Mouse (Mus musculus): ENCODE results near the gene Rpl31. TPM values are rescaled to one million over a fixed set of nuclear protein-coding genes. Genes with fewer than 3 reads are reported as not detected.
A peak's percentile ranks its signal among the peaks of the same experiment; 100 is the strongest.

Gene Rpl31
- 417 and 442 TPM in 2 replicates for polyA plus RNA-seq (2015; fragmentation: Nextera tagmentation; extraction: Ambion mirVana)

- H3K4me2 ChIP-seq, result peak within 1 kb of the TSS; percentile 85
Measured at GRCm38 (mm10) chr1:39367601-39368266, at the start of gene Rpl31. Gene Rpl31 (plus strand): TSS chr1:39367842.

DNA sequence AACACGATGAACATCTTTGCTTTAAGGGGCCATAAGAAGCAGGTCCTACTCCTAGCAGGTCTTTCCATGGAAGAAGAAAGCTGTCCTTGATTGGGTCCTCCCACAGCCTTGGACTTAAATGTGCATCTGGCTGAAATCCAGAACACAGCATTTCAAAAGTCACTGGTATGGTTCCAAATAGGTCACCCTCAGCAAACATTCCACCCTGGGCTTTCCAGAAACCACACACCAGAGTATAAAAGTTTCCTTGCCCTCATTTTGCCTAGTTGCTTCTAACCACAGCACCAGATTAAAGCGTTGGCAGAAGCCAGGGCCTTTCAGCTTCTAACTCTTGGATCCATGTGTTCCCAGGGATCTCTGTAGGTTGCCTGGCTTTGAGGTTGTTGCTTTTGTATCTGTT, 49.7 kb upstream of the Rpl31 start:
- Histone ChIP-seq H3K9ac (no peak overlapping the region), H3K9me3 (replicated peaks) (no peaks in the 10 kb centered on the region), H3K27me3 (no peaks in the 10 kb centered on the region), H3K36me3 (no peaks in the 10 kb centered on the region), H3K27ac (no peak overlapping the region), H3K4me3 (replicated peaks) (no peak overlapping the region), H3K4me1 (replicated peaks) (no peaks in the 10 kb centered on the region), H3K4me2 (no peak overlapping the region)
- ATAC-seq (ENCODE audit: low read depth) (no peak), DNase-seq (no peak)
- 51% methylated on average over 2 of the region's 2 CpGs for WGBS (ENCODE audit: insufficient replicate concordance)

More at GRCm38 (mm10) chr1:39367601-39368266, at the start of gene Rpl31:
- peak within 1 kb of the TSS; percentile 95 for H3K4me3 ChIP-seq (replicated peaks)
- H3K27me3 ChIP-seq, result peaks cover 6% of the 10 kb centered on the region; the same call in 1 of the 2 replicates
- H3K4me1 ChIP-seq (replicated peaks), result peaks cover 25% of the 10 kb centered on the region
- H3K9me3 ChIP-seq (replicated peaks), result no peaks in the 10 kb centered on the region
- ATAC-seq (ENCODE audit: low read depth), result peak; percentile 98
- peak; percentile 87 for DNase-seq
- peak within 1 kb of the TSS; percentile 88 for H3K27ac ChIP-seq
- H3K36me3 ChIP-seq, result peaks cover 41% of the 10 kb centered on the region
- H3K9ac ChIP-seq, result peak within 1 kb of the TSS; percentile 96
- WGBS (ENCODE audit: insufficient replicate concordance), result 1% methylated on average over 58 of the region's 62 CpGs

- Histone ChIP-seq H3K4me3 (replicated peaks) (no peak overlapping the region), H3K36me3 (no peaks in the 10 kb centered on the region), H3K27me3 (no peaks in the 10 kb centered on the region), H3K9me3 (replicated peaks) (no peaks in the 10 kb centered on the region), H3K4me2 (no peak overlapping the region), H3K9ac (no peak overlapping the region), H3K4me1 (replicated peaks) (no peaks in the 10 kb centered on the region), H3K27ac (no peak overlapping the region)
- ATAC-seq (ENCODE audit: low read depth) (no peak), DNase-seq (no peak)
- WGBS (ENCODE audit: insufficient replicate concordance), result 71% methylated on average over 7 of the region's 7 CpGs
Measured at GRCm38 (mm10) chr1:39318870-39319269, 48.8 kb upstream of the Rpl31 start.

DNA sequence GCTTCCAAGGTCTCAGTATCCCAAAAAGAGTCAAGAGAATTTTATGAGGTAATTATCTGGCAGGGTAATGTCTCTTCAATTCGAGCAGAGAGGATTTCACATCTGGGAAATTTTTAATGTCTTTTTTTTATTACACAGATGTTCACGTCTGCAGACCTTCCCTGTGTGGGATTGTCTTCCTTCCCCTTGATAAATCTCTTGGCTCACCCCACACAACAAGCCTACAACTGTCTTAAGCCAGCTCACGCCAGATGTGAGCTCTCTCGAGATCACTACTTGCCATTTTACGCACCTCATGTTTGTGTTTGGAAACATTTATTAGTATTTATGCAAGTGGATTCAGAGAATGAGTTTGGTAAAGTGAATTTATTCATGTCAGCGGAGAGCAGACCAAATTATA, 45.7 kb upstream of the Rpl31 start:
- H3K4me1 ChIP-seq (replicated peaks), result no peaks in the 10 kb centered on the region
- H3K4me3 ChIP-seq (replicated peaks), result no peak overlapping the region
- no peaks in the 10 kb centered on the region for H3K36me3 ChIP-seq
- H3K4me2 ChIP-seq, result no peak overlapping the region
- no peak overlapping the region for H3K27ac ChIP-seq
- DNase-seq (no peak), ATAC-seq (ENCODE audit: low read depth) (no peak)
- no peaks in the 10 kb centered on the region for H3K27me3 ChIP-seq
- H3K9me3 ChIP-seq (replicated peaks), result no peaks in the 10 kb centered on the region
- 57% methylated on average over 6 of the region's 6 CpGs for WGBS (ENCODE audit: insufficient replicate concordance)
- no peak overlapping the region for H3K9ac ChIP-seq

- DNase-seq (no peak), ATAC-seq (ENCODE audit: low read depth) (no peak)
- no peaks in the 10 kb centered on the region for H3K36me3 ChIP-seq
- H3K4me1 ChIP-seq (replicated peaks), result no peaks in the 10 kb centered on the region
- H3K27ac ChIP-seq, result no peak overlapping the region
- H3K9ac ChIP-seq, result no peak overlapping the region
- no peak overlapping the region for H3K4me3 ChIP-seq (replicated peaks)
- H3K4me2 ChIP-seq, result no peak overlapping the region
- H3K27me3 ChIP-seq, result no peaks in the 10 kb centered on the region
- H3K9me3 ChIP-seq (replicated peaks), result no peaks in the 10 kb centered on the region
- WGBS (ENCODE audit: insufficient replicate concordance), result 65% methylated on average over 6 of the region's 6 CpGs
Measured at GRCm38 (mm10) chr1:39325228-39325627, 42.4 kb upstream of the Rpl31 start.

- Histone ChIP-seq H3K27ac (no peak overlapping the region), H3K4me2 (no peak overlapping the region), H3K9ac (no peak overlapping the region), H3K4me3 (replicated peaks) (no peak overlapping the region), H3K9me3 (replicated peaks) (no peaks in the 10 kb centered on the region), H3K36me3 (no peaks in the 10 kb centered on the region), H3K4me1 (replicated peaks) (no peaks in the 10 kb centered on the region), H3K27me3 (no peaks in the 10 kb centered on the region)
- no peak for DNase-seq
- WGBS (ENCODE audit: insufficient replicate concordance), result 59% methylated on average over 7 of the region's 7 CpGs
- ATAC-seq (ENCODE audit: low read depth), result no peak
Measured at GRCm38 (mm10) chr1:39327546-39327945, 40.1 kb upstream of the Rpl31 start.

GRCm38 (mm10) chr1:39330857-39331594, 36.6 kb upstream of the Rpl31 start:
- H3K9ac ChIP-seq, result no peak overlapping the region
- H3K4me2 ChIP-seq, result no peak overlapping the region
- DNase-seq, result no peak
- peaks cover 14% of the 10 kb centered on the region; the same call in 1 of the 2 replicates for H3K27me3 ChIP-seq
- WGBS (ENCODE audit: insufficient replicate concordance), result 72% methylated on average over 7 of the region's 7 CpGs
- ATAC-seq (ENCODE audit: low read depth), result no peak
- H3K4me1 ChIP-seq (replicated peaks), result no peaks in the 10 kb centered on the region
- H3K36me3 ChIP-seq, result no peaks in the 10 kb centered on the region
- no peaks in the 10 kb centered on the region for H3K9me3 ChIP-seq (replicated peaks)
- H3K27ac ChIP-seq, result no peak overlapping the region
- no peak overlapping the region for H3K4me3 ChIP-seq (replicated peaks)

GRCm38 (mm10) chr1:39332456-39332855, 35.2 kb upstream of the Rpl31 start:
- WGBS (ENCODE audit: insufficient replicate concordance), result 55% methylated on average over 4 of the region's 4 CpGs
- no peak for ATAC-seq (ENCODE audit: low read depth)

GRCm38 (mm10) chr1:39335561-39336196, 32.0 kb upstream of the Rpl31 start:
- ATAC-seq (ENCODE audit: low read depth), result no peak
- DNase-seq, result no peak
- Histone ChIP-seq H3K36me3 (no peaks in the 10 kb centered on the region), H3K27me3 (peaks cover 25% of the 10 kb centered on the region; the same call in 1 of the 2 replicates), H3K4me3 (replicated peaks) (no peak overlapping the region), H3K27ac (no peak overlapping the region), H3K9me3 (replicated peaks) (no peaks in the 10 kb centered on the region), H3K4me2 (no peak overlapping the region), H3K4me1 (replicated peaks) (no peaks in the 10 kb centered on the region), H3K9ac (no peak overlapping the region)
- WGBS (ENCODE audit: insufficient replicate concordance), result 38% methylated on average over 15 of the region's 15 CpGs

More at GRCm38 (mm10) chr1:39332456-39332855, 35.2 kb upstream of the Rpl31 start:
- Histone ChIP-seq H3K27ac (no peak overlapping the region), H3K4me3 (replicated peaks) (no peak overlapping the region), H3K27me3 (peaks cover 22% of the 10 kb centered on the region; the same call in 1 of the 2 replicates), H3K36me3 (no peaks in the 10 kb centered on the region), H3K9me3 (replicated peaks) (no peaks in the 10 kb centered on the region), H3K9ac (no peak overlapping the region), H3K4me1 (replicated peaks) (no peaks in the 10 kb centered on the region), H3K4me2 (no peak overlapping the region)
- no peak for DNase-seq

- DNase-seq, result no peak
- H3K4me3 ChIP-seq (replicated peaks), result no peak overlapping the region
- no peak overlapping the region for H3K27ac ChIP-seq
- no peak for ATAC-seq (ENCODE audit: low read depth)
- H3K36me3 ChIP-seq, result no peaks in the 10 kb centered on the region
- H3K27me3 ChIP-seq, result peaks cover 25% of the 10 kb centered on the region; the same call in 1 of the 2 replicates
- no peak overlapping the region for H3K9ac ChIP-seq
- 68% methylated on average over 8 of the region's 8 CpGs for WGBS (ENCODE audit: insufficient replicate concordance)
- no peak overlapping the region for H3K4me2 ChIP-seq
- H3K9me3 ChIP-seq (replicated peaks), result no peaks in the 10 kb centered on the region
- no peaks in the 10 kb centered on the region for H3K4me1 ChIP-seq (replicated peaks)
Measured at GRCm38 (mm10) chr1:39336788-39337187, 30.9 kb upstream of the Rpl31 start.

- Histone ChIP-seq H3K9ac (no peak overlapping the region), H3K4me2 (no peak overlapping the region), H3K9me3 (replicated peaks) (no peaks in the 10 kb centered on the region), H3K27me3 (peaks cover 25% of the 10 kb centered on the region; the same call in 1 of the 2 replicates), H3K27ac (no peak overlapping the region), H3K4me3 (replicated peaks) (no peak overlapping the region), H3K4me1 (replicated peaks) (no peaks in the 10 kb centered on the region), H3K36me3 (no peaks in the 10 kb centered on the region)
- WGBS (ENCODE audit: insufficient replicate concordance), result 60% methylated on average over 10 of the region's 10 CpGs
- ATAC-seq (ENCODE audit: low read depth) (no peak), DNase-seq (no peak)
Measured at GRCm38 (mm10) chr1:39338831-39339230, 28.8 kb upstream of the Rpl31 start.
